Mouse (Mus musculus) left cerebral cortex, postnatal 36 days (tissue): ENCODE data around the gene Npc2. TPM values are rescaled to one million over a fixed set of nuclear protein-coding genes. Genes with fewer than 3 reads are reported as not detected.
A peak's percentile ranks its signal among the peaks of the same experiment; 100 is the strongest.

ENCODE experiments used
- DNase-seq, 2 experiments: peaks; one replicate each; pipeline ENCODE4 v3.0.0; 2021 to 2022; ENCODE audit warnings: low spot score in 2 of 2, mixed read lengths in 1 of 2
- intact Hi-C: fragments of 180-260 bp; cut with DNase I; formaldehyde crosslinking; loops from one replicate; pipeline ENCODE4 v1.15.1; 2025
- total RNA-seq, 2 experiments: library from RNA; stranded (reverse); gene quantifications; 2 replicates each; pipeline ENCODE4 v1.2.3; 2021

Npc2 gene
- total RNA-seq, 2 experiments from 2014 or later, result 28.4 to 28.8 TPM

DNA sequence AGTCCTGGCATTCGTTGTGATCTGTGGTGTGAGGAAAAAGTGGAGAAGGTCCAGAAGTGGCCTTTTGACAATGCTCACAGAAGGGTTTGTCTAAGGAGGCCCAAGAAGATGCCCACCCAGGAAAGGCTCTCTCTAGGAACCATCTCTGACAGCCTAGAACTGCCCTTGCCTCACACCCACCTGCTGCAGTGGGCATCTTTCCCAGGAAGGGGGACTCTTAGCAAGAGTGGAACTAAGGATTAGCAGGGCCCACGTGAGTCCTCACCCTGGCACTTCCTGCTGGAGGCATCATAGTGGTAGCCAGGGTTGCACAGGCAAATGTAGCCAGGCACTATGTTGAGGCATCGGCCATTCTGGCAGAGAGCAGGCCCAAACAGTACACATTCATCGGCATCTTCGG, 13.1 kb upstream of the Npc2 start:
- intact Hi-C loops, result loop anchor here (10.0 kb wide), 1 partner anchor 189 kb away; the partner anchor contains the start of genes Arel1 and Fcf1
- no peak for DNase-seq

- peak; percentile 80 to 82 for DNase-seq
- intact Hi-C loops, result loop anchor here (10.0 kb wide), 1 partner anchor 190 kb away; the partner anchor contains the start of genes Arel1 and Fcf1
These were observed 11.8 kb upstream of the Npc2 start for GRCm38 (mm10) chr12:84784604-84785381.

DNA sequence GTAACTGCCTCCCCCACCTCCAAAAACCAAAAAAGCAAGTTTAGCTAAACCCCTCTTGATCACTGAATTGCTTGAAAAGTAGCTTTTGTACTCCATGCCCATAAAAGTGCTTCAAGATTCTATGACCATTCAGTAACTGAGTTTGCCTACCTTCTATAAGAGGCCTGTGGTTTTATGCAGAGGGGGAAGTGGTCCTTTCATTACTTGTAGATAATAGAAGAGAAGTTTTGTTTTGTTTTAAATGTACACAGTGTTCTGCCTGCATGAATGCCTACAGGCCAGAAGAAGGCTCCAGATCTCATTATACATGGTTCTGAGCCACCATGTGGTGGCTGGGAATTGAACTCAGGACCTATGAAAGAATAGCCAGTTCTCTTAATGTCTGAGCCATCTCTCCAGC, 3.3 kb upstream of the Npc2 start:
- no peak for DNase-seq
- intact Hi-C loops, result no loop called here

GRCm38 (mm10) chr12:84774376-84774775, 1.4 kb upstream of the Npc2 start:
- intact Hi-C loops, result no loop called here
- DNase-seq, result no peak

DNA sequence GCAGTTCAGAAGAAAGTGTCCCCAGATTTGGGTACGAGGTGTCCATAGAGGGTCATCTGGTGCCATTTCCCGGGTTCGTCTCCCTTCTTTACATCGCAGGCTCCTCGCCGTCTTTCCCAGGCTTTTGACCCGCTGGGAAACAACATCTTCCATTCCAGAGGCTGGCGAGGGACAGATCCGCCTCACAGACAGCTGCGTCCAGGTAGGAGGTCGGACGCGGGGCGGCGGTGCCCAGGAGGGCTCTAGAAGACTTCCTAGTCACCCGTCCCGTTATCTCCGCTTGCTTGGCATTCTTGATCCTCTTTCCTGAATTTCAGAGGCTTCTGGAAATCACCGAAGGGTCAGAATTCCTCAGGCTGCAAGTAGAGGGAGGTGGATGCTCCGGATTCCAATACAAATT, 524 bp upstream of the Npc2 start:
- intact Hi-C loops, result no loop called here
- DNase-seq, result no peak

DNA sequence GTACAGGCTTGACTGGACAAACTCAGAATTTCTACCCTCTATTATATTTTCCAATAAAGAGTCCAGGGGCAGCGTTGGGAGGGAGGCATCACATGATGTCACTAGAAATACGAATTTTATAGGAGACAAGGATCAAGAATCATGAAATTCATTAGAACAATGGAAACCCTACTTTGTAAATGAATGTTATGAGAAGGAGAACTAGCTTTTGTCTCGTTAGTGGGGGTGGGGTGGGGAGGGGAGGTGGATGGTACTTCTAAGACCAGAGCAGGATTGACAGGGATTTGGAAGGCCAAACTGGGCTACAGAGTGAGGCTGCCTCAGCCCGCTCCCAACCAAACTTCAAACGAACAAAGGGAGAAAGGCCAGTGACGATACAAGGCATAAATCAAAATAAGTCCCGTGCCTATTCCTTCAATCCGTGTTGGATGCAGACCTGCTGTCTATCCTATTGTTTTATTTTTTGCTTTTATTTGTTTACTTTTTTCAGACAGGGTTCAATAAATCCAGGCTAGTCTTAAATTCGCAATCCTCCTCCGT, 901 bp downstream of the Npc2 start:
- DNase-seq, result no peak
- intact Hi-C loops, result no loop called here

GRCm38 (mm10) chr12:84769624-84770023, 3.3 kb downstream of the Npc2 start:
- DNase-seq, result no peak
- intact Hi-C loops, result no loop called here

- DNase-seq, result no peak
- intact Hi-C loops, result no loop called here
These were observed 5.4 kb downstream of the Npc2 start for GRCm38 (mm10) chr12:84767510-84767909.

- no peak for DNase-seq
- intact Hi-C loops, result no loop called here
These were observed 6.7 kb downstream of the Npc2 start for GRCm38 (mm10) chr12:84766113-84766735.

GRCm38 (mm10) chr12:84765506-84765905, 7.4 kb downstream of the Npc2 start:
- intact Hi-C loops, result no loop called here

DNA sequence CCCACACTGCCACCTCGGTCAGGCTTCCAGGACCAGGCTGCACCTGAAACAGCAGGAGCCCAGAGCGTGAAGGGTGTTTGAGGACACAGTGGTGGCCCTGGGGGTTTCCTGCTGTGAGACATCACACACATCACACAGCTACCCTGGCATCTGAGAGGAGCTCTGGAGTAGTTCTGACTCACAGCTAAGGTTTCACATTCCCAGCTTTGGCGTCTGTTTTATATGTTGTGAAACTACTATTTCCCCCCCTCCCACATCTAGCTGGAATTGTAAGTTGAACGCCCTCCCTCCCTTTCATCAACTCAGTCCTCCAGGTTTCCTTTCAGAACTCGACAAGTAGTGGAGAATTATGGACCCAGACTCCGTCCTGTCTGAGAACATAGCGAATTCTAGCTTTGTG, 8.2 kb downstream of the Npc2 start:
- intact Hi-C loops, result no loop called here
- DNase-seq, result no peak

More at GRCm38 (mm10) chr12:84765506-84765905, 7.4 kb downstream of the Npc2 start:
- DNase-seq, result no peak

DNA sequence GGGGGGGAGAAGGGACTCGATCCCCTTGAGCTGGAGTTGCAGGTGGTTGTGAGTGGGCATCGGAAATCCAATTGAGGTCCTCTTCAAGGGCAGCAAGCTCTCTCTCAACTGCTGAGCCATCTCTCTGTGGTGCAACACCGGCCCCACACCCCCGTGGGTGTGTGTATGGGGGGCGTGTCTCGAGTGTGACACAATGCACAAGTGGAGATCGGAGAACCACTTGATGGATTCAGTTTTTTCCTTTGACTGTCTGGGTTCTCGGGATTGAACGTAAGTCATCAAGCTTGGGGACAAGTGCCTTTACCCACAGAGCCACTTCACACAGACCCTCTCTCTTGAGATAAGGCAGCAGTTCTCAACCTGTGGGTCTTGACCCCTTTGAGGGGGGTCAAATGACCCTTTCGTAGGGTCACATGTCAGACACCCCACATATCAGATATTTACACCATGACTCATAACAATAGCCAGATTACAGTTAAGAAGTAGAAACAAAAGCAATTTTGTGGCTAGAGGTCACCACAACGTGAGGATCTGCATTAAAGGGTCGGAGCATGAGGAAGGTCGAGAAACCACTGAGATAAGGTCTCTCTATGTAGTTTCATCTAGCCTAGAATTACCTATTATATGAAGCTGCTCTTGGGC, 9.3 kb downstream of the Npc2 start:
- no peak for DNase-seq
- intact Hi-C loops, result no loop called here

GRCm38 (mm10) chr12:84762532-84762931, 10.4 kb downstream of the Npc2 start:
- intact Hi-C loops, result no loop called here
- no peak for DNase-seq

DNA sequence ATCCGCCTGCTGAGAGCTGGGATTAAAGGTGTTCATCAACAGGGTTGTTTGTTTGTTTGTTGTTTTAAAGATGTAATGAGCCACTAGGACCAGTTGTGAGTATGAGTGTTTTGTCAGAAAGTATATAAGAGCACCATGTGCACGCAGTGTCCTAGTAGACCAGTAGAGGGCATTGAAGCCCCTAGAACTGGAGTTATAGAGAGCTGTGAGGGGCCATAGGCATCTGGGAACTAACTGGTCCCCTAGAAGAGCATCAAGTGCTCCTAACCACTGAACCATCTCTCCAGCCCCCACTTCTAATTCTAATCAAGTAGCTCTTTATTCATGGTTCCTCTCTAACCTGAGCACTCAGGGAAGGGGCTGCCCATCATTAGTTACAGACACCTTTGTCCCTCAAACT, 13.9 kb downstream of the Npc2 start:
- intact Hi-C loops, result loop anchor here (10.0 kb wide), 1 partner anchor 294 kb away; no protein-coding TSS in a partner anchor
- no peak for DNase-seq

- intact Hi-C loops, result loop anchor here (10.0 kb wide), 1 partner anchor 291 kb away; no protein-coding TSS in a partner anchor
- DNase-seq, result peak; percentile 68 to 73
These were observed 16.9 kb downstream of the Npc2 start for GRCm38 (mm10) chr12:84756016-84756415.

GRCm38 (mm10) chr12:84755008-84755695, 17.8 kb downstream of the Npc2 start:
- intact Hi-C loops, result loop anchor here (1.0 to 10.0 kb wide), 2 partner anchors 101 to 290 kb away; no protein-coding TSS in a partner anchor
- peak; percentile 39 to 47 for DNase-seq

- peak; percentile 19 to 23 for DNase-seq
- intact Hi-C loops, result loop anchor here (5.0 to 10.0 kb wide), 2 partner anchors 80 to 288 kb away; no protein-coding TSS in a partner anchor
These were observed 20.6 kb downstream of the Npc2 start for GRCm38 (mm10) chr12:84752131-84752977.

DNA sequence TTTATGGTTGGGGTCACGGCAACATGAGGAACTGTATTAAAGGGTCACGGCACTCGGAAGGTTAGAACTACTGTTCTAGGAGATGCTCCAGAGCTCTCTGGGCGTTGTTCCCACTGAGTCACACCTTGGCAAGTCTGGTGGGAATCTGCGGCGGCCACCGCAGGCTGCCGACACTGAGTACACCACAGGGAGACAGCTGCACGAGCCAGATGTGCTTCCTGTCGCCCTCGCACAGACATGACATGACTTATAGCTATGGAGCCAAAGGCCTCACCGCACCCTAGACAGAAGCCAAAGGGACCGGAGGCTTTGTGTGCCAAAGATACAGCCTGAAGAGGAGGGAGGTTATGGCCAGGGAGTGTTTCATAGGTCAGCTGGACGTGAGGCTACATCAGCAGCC, 22.3 kb downstream of the Npc2 start:
- intact Hi-C loops, result loop anchor here (5.0 to 10.0 kb wide), 2 partner anchors 78 to 286 kb away; no protein-coding TSS in a partner anchor
- DNase-seq, result no peak
